Mouse (Mus musculus) mouse trophoblast stem cell (cell line): ENCODE data around the gene Spag17.
"Not testable (repeated sequence)": the region's sequence is repeated elsewhere in the genome, so short reads cannot be mapped to it uniquely, and the experiment has no call there.

Source experiments
- in situ Hi-C, 2 experiments: fragments of 300-500 bp; cut with MseI, MboI; formaldehyde crosslinking; loops; 2 replicates in 1 of 2; 3 replicates in 1 of 2; pipeline ENCODE4 v1.15.1; 2025

Spag17 gene

DNA sequence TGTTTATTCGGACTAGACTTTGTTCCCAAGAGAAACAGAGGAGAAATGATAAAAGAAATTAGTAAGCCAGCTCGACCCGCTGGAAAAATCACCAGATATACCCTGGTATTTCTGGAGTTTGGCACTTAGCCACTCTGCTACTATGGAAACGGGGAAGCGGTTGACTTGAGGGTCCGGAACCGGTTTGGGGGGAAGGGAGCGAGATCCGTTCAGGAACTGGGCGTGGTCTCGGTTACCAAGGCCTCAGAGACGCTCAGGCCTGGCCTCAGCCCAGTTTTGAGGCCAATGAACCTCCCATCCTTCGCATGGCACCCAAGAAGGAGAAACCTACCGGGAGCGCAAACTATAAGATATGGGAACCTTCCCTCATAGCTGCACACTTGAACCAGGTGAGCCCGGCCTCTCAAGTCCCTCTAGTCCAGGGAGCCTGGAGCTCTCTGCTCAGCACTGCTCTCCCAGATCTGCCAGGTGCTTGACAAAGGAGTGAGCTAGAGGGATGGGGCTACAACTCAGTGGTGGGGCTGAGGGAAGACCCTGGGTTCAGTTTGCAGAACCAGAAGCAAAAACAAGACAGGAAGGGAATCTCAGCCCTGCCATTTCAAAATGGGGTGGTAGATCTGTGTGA, at the start of gene Spag17:
Gene Spag17 (plus strand): TSS at position 220 of the 625 bp plus-strand sequence.
- in situ Hi-C loops, result no loop called here

DNA sequence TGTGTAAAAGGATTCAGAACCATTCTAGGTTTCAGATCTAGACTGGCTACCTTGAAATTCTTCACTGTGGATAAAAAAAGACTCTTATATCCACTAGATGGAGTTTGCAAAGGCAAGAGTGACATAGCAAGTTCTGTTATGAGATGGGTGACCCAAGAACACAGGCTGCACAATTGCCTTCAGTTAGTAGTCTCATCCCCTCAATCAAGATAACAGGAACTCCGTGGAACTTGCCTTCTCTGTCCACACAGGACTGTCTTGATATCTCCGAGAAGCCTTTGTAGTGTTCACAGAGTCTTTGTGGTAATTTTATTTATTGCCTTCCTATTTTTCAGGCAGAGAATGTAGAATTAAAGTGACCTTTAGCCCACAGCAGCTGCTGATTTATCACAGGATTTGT, 42.9 kb upstream of the Spag17 start:
- in situ Hi-C loops, result no loop called here

GRCm38 (mm10) chr3:99842808-99843207, 42.4 kb upstream of the Spag17 start:
- in situ Hi-C loops, result no loop called here

DNA sequence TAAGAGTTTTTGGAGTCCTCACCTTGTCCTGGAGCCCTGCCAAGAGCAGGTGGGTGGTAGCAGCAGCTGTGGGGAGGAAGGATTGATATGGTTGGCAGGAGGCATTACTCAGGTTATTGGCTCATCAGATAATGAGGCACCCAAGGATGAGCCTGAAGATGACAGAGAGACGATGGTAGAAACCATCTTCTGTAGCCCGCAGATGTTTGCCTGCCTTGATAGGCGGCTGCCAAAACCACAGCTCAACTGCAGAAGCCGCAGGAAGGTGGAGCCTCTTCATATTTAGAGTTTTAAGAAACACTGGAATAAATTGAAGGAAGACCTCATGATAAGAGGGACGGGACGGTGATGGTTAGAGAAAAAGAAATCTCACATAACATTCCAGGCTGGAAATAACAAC, 42.0 kb upstream of the Spag17 start:
- in situ Hi-C loops, result no loop called here

GRCm38 (mm10) chr3:99850926-99851325, 34.3 kb upstream of the Spag17 start:
- in situ Hi-C loops, result no loop called here

DNA sequence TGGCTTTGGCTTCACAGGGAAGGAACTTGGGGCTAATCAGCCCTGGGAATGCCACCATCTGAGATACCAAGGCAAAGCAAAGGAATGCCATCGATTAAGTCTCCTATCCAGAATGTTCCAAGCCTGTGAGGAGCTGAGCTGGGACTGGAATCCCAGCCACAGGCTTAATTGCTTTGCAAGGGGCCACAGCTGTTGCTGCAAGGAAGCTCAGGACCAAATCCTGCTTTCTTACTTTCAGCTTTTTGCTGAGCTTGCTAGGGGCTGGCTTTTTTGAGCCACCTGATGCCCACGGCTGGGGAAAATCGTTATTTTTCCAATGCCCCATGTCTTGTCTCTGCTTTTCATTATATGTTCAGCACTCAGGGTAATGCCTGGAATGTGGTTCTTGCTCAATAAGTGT, 30.6 kb upstream of the Spag17 start:
- in situ Hi-C loops, result no loop called here

GRCm38 (mm10) chr3:99858922-99859321, 26.3 kb upstream of the Spag17 start:
- in situ Hi-C loops, result no loop called here

GRCm38 (mm10) chr3:99864706-99865105, 20.5 kb upstream of the Spag17 start:
- in situ Hi-C loops, result no loop called here

DNA sequence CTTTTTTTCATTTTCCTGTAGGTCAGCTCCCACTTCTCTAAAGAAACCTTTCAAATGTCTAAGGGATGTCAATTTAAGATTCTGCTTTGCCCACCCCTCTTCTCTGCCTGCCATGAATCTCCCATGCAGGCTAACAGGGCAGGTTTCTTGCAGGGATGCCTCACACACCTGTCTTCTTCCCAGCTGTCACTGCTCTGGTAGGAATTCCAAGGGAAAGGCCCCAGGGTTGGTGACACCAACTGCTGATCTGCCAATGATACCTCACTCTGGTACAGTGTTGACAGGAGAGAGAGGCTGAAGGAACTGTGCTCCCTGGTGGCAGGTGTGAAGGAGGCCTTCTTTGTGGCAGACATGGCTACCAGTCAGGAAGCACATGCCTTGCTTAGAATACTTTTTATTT, 10.1 kb upstream of the Spag17 start:
- in situ Hi-C loops, result no loop called here

DNA sequence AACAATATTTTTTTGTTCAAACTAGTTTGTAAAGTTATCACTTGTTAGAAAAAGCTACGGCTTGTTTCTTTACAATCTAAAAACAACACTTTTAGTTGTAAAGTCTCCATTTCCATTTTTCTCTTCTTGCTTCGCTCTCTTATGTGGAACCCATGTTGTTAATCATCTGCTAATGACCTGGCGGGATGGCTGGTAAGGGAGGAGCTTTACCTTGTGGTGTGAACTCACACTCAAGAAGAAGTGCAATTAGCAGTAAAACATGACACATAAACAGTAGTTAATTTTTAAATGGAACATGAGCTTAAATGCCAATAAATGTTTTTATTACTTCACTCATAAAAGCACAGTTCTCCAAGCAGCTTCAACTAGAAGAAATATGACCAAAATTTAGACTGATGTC, 3.7 kb upstream of the Spag17 start:
- in situ Hi-C loops, result no loop called here

GRCm38 (mm10) chr3:99883988-99884564, 1.1 kb upstream of the Spag17 start:
- in situ Hi-C loops, result no loop called here

GRCm38 (mm10) chr3:99894741-99895140, 9.5 kb downstream of the Spag17 start:
- in situ Hi-C loops, result not testable (repeated sequence)

GRCm38 (mm10) chr3:99913809-99914439, 28.7 kb downstream of the Spag17 start:
- in situ Hi-C loops, result no loop called here

DNA sequence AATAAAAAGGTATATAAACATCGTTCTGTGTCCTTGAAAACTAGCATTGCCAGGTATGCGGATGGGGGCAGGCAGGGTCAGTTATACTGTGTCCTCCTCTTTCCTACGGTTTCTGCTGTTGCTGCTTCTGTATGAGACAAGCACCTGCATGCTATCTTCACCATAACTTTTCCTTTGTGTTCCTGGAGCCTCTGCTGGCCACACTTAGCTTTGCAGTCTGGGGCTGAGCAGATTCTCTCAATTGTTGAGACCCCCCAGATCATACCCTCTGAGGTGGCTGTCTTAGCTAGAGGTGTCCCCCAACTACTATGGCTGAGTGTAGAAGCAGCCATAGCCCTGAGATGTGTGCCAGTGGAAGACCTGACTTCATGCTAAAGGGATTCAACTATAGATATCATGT, 37.7 kb downstream of the Spag17 start:
- in situ Hi-C loops, result no loop called here

- in situ Hi-C loops, result loop anchor here in 1 of 2 experiments (25.0 kb wide), 1 partner anchor 694 kb away; the partner anchor contains the start of gene Tbx15
Measured at GRCm38 (mm10) chr3:99930920-99931620, 45.9 kb downstream of the Spag17 start.

GRCm38 (mm10) chr3:99936159-99936558, 51.0 kb downstream of the Spag17 start:
- in situ Hi-C loops, result loop anchor here in 1 of 2 experiments (25.0 kb wide), 1 partner anchor 699 kb away; the partner anchor contains the start of gene Tbx15

- in situ Hi-C loops, result loop anchor here in 1 of 2 experiments (25.0 kb wide), 1 partner anchor 701 kb away; the partner anchor contains the start of gene Tbx15
Measured at GRCm38 (mm10) chr3:99938611-99939286, 53.5 kb downstream of the Spag17 start.

DNA sequence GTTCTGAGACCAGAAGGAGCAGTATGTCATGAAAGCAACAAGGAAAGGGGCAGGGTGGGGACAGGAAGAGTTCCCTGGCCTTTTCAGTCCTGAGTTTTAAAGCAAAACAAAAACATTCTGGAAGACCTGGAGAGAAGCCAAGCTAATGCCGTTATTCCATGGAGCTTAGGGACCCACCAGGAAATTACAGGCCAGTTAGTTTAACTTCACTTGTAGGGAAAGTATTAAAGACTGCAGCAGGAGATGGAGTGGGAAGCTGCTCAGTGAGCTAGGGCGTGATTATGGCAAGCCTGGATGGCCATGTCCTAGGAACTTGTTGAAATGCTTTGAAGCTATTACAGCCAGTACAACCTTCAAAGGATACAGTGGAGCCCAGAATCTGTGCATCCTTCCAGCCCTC, 60.0 kb downstream of the Spag17 start:
- in situ Hi-C loops, result loop anchor here in 1 of 2 experiments (25.0 kb wide), 1 partner anchor 708 kb away; the partner anchor contains the start of gene Tbx15

GRCm38 (mm10) chr3:99954039-99954602, 68.9 kb downstream of the Spag17 start:
- in situ Hi-C loops, result no loop called here

DNA sequence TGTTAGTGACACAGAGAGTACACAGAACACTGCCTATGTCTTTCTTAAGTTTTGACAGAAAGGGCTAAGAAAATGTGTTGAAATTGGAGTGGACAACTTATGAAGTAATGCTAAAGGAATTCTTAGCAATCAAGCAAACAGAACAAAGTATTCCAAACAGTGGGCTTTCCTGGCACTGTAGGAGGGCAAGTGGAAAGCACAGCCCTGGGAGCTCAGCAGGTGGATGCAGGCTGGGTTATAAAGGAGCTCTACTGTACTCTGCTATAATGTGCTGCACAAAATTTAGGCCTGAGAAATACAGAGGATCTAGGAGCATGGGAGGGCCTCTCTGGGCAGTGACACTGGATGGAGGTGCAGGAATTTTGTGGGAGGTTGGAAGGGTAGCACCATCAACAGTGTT, 71.3 kb downstream of the Spag17 start:
- in situ Hi-C loops, result no loop called here

- in situ Hi-C loops, result no loop called here
Measured at GRCm38 (mm10) chr3:99959805-99960485, 74.7 kb downstream of the Spag17 start.
